Mouse (Mus musculus) heart, postnatal 0 days (tissue): ENCODE results near the gene Gm765.

Experiments used
- CTCF ChIP-seq: IDR thresholded peaks from 2 replicates; pipeline ENCODE4 v1.5.1; 2016; ENCODE audit warnings: antibody characterized with exemption, control low read depth, low read depth
- EP300 ChIP-seq: IDR thresholded peaks from 2 replicates; pipeline ENCODE4 v1.6.1; 2016; ENCODE audit warnings: antibody characterized with exemption, low read depth

GRCm38 (mm10) chr6:98366199-98366598 lies 23.6 kb upstream of the Gm765 start:
- TF ChIP-seq CTCF (no peak), EP300 (no peak)
